Mouse (Mus musculus): ENCODE data around the gene Tspyl2.

DNA sequence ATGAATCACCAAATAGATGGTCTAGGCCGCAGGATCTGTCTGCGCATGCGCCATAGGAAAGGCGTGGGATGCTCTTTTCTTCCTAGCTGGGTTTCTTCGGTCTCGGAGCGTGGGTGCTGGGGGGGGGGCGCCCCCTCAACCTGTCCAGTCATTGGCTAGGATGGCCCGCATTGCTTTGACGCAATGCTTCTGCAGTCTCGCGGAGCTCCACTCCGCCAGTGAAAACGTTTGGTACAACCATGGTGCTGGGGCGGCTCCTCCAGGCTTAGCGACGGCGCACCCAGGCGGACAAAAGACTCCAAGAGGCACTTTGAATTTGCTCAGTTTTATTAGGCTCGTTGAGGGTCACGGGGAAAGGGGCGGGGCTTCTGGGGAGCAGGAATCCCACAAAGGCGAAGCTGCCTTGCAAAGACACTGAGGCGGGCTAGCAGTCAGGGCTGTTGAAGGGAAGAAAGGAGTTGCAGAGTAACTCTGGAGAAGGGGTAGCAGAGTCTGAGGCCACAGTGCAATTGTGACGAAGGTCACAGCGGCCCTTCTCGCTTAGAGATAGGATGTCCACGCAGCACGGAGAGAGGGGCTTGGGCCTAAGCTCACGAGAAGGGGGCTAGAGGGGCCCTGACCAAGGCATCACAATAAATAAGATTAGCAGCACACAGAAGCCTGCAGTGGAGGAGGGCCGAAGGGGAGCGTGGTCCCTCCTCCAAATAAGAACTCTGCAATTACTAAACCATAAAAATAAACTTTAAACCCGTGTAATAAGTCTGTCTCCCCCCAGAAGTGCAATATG is 5.5 kb downstream of the Tspyl2 start:
- TF ChIP-seq GATA1 (IDR thresholded peaks at IDR 0.05; ENCODE audit: borderline replicate concordance, low read length) (no peak), FLI1 (IDR thresholded peaks at IDR 0.05; ENCODE audit: low read length) (no peak)

Data from megakaryocyte, embryonic 14.5 days (primary cell).